Mouse (Mus musculus) fibroblast of lung, adult 2 months (primary cell): ENCODE measurements around the gene Susd4.

ENCODE experiments used
- DNase-seq: peaks from one replicate; pipeline ENCODE4 v3.0.0-alpha.2; 2011; ENCODE audit warnings: low read depth

Susd4 gene

GRCm38 (mm10) chr1:182787030-182787429 lies 23.4 kb downstream of the Susd4 start:
- no peak for DNase-seq

DNA sequence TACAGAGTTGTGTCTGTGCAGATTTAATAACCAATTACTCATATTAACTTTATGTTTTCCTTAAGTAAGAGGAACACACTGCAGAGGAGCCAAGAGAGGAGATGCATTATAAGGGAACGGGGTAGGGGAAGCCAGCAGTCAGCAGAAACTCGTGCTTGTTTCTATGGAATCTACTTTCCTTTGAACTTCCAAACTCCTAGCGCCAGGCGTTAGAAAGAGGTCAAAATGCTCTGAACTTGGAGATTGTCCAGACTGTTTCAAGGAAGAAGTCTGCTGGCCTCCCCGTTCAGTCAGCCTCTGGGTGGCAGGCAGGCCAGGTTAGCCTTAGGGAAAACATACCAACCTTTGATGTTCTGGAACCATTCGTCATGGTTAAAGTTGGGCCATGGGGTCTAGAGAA lies 25.2 kb downstream of the Susd4 start:
- DNase-seq = no peak

GRCm38 (mm10) chr1:182792521-182793071 lies 28.9 kb downstream of the Susd4 start:
- DNase-seq = peak; percentile 64

DNA sequence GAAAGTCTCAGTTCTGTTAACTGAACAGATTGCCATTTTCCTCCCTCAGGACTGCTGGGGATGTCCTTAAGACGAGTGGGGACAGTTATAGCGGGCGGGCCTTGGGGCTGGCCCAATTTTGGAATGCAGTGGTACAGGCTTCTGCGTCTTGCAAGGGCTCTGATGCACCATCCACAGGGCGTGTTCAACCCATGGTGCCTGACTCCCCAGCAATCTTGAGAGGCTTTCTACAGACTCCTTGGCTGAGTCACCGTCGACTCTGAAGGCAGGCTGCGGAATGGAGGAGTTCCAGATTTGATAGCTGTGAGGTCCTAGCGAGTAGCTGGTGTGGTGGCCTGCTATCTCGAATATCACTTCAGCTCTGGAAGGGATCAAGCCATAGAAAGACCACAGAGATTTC lies 30.6 kb downstream of the Susd4 start:
- DNase-seq = no peak

GRCm38 (mm10) chr1:182794628-182795027 lies 31.0 kb downstream of the Susd4 start:
- DNase-seq = no peak

- no peak for DNase-seq
Measured at GRCm38 (mm10) chr1:182797048-182797447, 33.4 kb downstream of the Susd4 start.

DNA sequence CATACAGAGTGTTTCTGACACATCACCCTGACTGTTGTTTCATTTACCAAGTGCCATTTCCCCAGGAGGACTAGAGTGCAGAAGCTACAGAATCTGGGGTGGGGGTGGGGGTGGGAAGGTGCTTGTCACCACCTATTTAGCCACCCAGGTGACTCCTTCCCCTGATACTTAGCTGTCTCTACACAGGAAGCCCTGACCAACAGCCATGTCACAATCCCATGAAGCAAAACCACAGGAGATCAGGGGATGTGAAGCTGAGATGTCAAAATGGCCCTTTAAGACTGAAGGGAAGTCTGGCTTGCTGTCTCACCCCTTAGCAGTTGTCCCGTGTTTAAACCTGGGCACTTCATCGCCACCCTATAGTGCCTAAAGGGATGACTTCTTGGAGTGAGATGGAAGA lies 37.9 kb downstream of the Susd4 start:
- no peak for DNase-seq

DNA sequence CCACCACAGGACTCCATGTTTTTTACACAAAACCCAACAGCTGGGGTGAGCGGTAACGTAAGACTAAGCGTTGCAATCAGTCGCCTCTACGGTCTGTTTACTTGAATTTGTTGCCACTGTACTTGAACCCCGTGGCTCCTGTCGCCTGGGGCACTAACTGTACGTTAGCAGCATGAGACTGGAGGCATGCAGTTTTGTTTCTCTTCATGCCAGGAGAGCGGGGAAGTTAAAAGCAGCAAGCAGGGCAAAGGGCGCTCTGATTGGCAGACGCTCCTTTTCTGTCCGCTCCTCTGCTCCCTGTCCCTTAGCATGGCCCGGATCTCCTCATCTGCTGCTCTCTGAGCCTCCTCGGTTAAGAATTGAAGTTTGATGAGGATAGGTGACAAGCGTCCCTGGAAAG lies 39.2 kb downstream of the Susd4 start:
- no peak for DNase-seq

- DNase-seq = no peak
Measured at GRCm38 (mm10) chr1:182813991-182814390, 50.3 kb downstream of the Susd4 start.

GRCm38 (mm10) chr1:182814566-182814965 lies 50.9 kb downstream of the Susd4 start:
- no peak for DNase-seq

DNA sequence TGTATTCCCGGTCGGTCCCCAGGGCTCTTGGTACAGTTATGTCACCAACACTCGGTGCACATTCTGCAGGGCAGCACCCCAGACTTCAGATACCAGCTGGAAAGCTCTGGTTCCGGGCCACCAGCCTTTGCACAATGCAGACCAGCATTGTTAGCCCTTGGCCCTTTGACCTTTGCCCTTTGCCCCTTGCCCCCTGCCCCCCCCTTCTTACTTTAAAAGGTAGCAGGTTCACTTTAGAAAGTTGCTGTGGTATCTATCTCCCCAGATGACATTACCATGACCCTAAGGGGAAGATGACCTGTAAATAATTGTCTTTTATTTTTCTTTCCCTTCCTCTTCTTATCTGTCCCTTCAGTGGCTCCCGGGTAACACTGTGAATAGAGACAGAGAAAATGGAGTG lies 53.4 kb downstream of the Susd4 start:
- no peak for DNase-seq

DNA sequence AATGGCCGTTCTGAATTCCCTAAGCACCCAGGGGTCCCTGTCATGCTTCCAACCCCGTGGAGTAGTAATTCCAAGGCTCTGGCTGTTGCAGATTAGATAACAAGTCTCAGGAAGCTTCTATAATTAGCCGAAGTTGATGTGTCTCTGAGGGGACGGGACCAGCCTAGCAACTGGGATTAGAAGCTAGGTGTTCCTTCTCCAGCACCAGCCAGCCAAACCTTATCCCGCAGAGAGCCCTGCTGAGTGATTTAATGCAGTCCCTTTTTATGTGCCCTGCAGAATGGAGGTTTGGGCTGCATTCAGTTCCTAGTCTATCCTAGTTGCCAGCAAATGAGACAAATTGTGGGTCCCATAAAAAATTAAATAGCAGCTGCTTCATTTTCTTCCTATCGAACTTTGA lies 54.0 kb downstream of the Susd4 start:
- no peak for DNase-seq

- no peak for DNase-seq
Measured at GRCm38 (mm10) chr1:182818931-182819330, 55.3 kb downstream of the Susd4 start.

DNA sequence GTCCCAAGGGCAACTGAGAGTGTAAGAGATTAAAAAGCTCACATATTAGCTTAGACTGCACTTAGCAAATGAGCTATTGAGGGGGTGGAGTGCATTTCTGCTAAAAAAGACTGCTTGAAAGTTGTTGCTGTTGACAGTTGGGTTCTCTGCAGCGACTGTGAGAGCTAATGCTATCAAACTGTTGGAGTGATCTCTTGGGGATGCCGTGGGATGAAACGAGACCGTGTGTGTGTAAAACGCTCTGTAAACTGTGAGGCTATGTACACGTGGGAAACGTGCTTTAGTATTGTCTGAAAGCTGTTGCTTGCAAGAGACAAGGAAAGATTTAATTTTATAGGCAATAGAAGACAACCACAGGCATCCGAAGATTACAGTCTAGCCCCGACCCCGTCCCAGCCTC lies 59.1 kb downstream of the Susd4 start:
- no peak for DNase-seq

GRCm38 (mm10) chr1:182823723-182824421 lies 60.2 kb downstream of the Susd4 start:
- no peak for DNase-seq

- DNase-seq = no peak
Measured at GRCm38 (mm10) chr1:182826557-182826956, 62.9 kb downstream of the Susd4 start.

- DNase-seq = no peak
Measured at GRCm38 (mm10) chr1:182838061-182838460, 74.4 kb downstream of the Susd4 start.

GRCm38 (mm10) chr1:182839332-182839929 lies 75.8 kb downstream of the Susd4 start:
- DNase-seq = no peak

- DNase-seq = no peak
Measured at GRCm38 (mm10) chr1:182840011-182840410, 76.4 kb downstream of the Susd4 start.

GRCm38 (mm10) chr1:182840606-182841005 lies 76.9 kb downstream of the Susd4 start:
- no peak for DNase-seq

GRCm38 (mm10) chr1:182849556-182849955 lies 85.9 kb downstream of the Susd4 start:
- no peak for DNase-seq

GRCm38 (mm10) chr1:182850080-182850479 lies 86.4 kb downstream of the Susd4 start:
- DNase-seq = no peak

DNA sequence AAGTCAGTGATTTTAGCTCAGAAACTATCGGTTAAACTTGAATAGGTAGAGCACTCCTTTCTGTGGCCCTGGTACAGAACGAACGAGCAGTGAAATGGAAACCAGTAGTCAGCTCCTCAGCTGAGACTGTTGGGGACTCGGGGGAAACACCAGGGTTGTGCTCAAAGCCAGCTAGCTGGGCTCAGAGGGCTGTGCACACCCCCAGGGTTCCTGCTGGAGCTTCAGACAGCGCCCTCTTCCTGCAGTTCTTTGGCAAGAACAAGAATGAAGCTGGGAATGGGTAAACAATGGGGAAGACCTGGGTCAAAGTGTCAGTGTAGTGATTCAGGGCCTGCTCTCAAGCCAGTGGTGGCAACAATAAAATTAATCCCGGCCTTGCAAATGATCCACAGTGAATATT lies 88.5 kb downstream of the Susd4 start:
- no peak for DNase-seq

GRCm38 (mm10) chr1:182856636-182857035 lies 93.0 kb downstream of the Susd4 start:
- no peak for DNase-seq
